Comparison of ENCODE assay signal across 29 mouse cellular contexts in the genomic region with DNA sequence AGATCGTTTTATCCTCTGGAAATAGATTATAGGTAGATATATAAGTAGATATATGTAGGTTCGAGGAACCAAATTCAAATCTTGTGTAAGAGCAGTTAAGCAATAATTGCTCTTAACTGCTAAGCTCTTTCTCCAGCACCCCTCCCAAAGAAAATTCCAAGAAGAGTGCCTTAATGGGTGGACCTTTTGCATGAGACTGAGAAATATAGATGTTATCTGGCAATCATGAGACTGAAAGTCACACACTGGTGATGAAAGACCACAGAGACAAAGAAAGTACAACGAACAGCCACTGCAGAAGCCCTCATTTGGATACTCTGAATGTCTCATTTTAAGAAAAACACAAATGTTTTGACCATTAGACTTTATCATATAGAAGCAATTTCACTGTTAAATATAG. TPM values are rescaled to one million over a fixed set of nuclear protein-coding genes. Genes with fewer than 3 reads are reported as not detected.
DNase-seq lines count a peak whose midpoint lies in the region; ATAC-seq and TF ChIP-seq lines count a peak whose summit lies in the region.
"Had no signal": no experiment of that assay in that cellular context is flagged by ENCODE, and none has a peak within 500 bp of the region (broad histone marks: within the 10 kb centered on the region; RNA-seq: fewer than 3 reads in every experiment).

No protein-coding gene starts in this region.

- TF ChIP-seq CTCF in layer of hippocampus, adult 2 months (conservative IDR thresholded peaks at IDR 0.05): no peak
- no peak for TF ChIP-seq CTCF in bone marrow macrophage, adult 2 months (IDR thresholded peaks at IDR 0.05; ENCODE audit: low read depth, low read length)
- TF ChIP-seq CTCF in thymus, adult 2 months (IDR thresholded peaks at IDR 0.05; ENCODE audit: borderline replicate concordance, control insufficient read depth, extremely low read depth, insufficient read depth, low read length, poor library complexity): no peak

- DNase-seq in layer of hippocampus, adult 2 months (ENCODE audit: low spot score in 2 of 2): no peak
- DNase-seq in layer of hippocampus, postnatal 14 days (ENCODE audit: low spot score in 2 of 2): no peak
- peak; percentile 50 for DNase-seq in NIH3T3 (ENCODE audit: low read depth)
- DNase-seq in thymus, adult 2 months: no peak
- no peak for DNase-seq in ovary, postnatal 36 days (ENCODE audit: low spot score)
- DNase-seq: adrenal gland, postnatal 14 days; cerebellum, adult 11-12 months; cerebellum, adult 9-11 months; forebrain, postnatal 0 days; gastrocnemius, postnatal 10 days; heart, postnatal 36 days; kidney, adult 8-10 months; kidney, postnatal 4 days; liver, embryonic 13.5 days; lung, adult 2 months had no signal

- H3K36me3 ChIP-seq in thymus, adult 2 months (ENCODE audit: control insufficient read depth, insufficient read depth, low read length): no peaks in the 10 kb centered on the region
- H3K36me3 ChIP-seq: forebrain, embryonic 12.5 days; G1E; hindbrain, embryonic 12.5 days; limb, embryonic 10.5 days; limb, embryonic 15.5 days; liver, embryonic 13.5 days; neural tube, embryonic 12.5 days had no signal

- 74% methylated on average over 3 of the region's 3 CpGs for WGBS in thymus, adult 2 months

- TF ChIP-seq POLR2A in bone marrow macrophage, adult 2 months (IDR thresholded peaks at IDR 0.05; ENCODE audit: borderline replicate concordance, low read depth, low read length): no peak
- no peak for TF ChIP-seq POLR2A in thymus, adult 2 months (IDR thresholded peaks at IDR 0.05; ENCODE audit: control insufficient read depth, extremely low read depth, insufficient read depth, low read length, poor library complexity)

- H3K27me3 ChIP-seq in thymus, adult 2 months (ENCODE audit: control insufficient read depth, insufficient read depth, low read length): no peaks in the 10 kb centered on the region
- H3K27me3 ChIP-seq: forebrain, embryonic 12.5 days; hindbrain, embryonic 12.5 days; limb, embryonic 15.5 days; liver, embryonic 13.5 days; neural tube, embryonic 12.5 days; Patski had no signal

- no peak overlapping the region for H3K4me3 ChIP-seq in layer of hippocampus, adult 2 months
- no peak overlapping the region for H3K4me3 ChIP-seq in bone marrow macrophage, adult 2 months (ENCODE audit: insufficient read depth, low read length)
- no peak overlapping the region for H3K4me3 ChIP-seq in thymus, adult 2 months (ENCODE audit: control insufficient read depth, insufficient read depth, low read length)
- H3K4me3 ChIP-seq: erythroblast, embryonic 14.5 days; forebrain, embryonic 12.5 days; hindbrain, embryonic 12.5 days; limb, embryonic 10.5 days; limb, embryonic 15.5 days; liver, embryonic 13.5 days; neural tube, embryonic 12.5 days had no signal

- H3K27ac ChIP-seq in layer of hippocampus, adult 2 months: peak overlapping the region; percentile 36; the same call in 1 of the 2 replicates
- peak overlapping the region; percentile 76 for H3K27ac ChIP-seq in bone marrow macrophage, adult 2 months (ENCODE audit: insufficient read depth, low read depth, low read length)
- no peak overlapping the region for H3K27ac ChIP-seq in thymus, adult 2 months (ENCODE audit: control insufficient read depth, insufficient read depth, low read length)
- H3K27ac ChIP-seq: forebrain, embryonic 12.5 days; hindbrain, embryonic 12.5 days; hindbrain, postnatal 0 days; kidney, postnatal 0 days; limb, embryonic 10.5 days; limb, embryonic 15.5 days; liver, embryonic 13.5 days; neural tube, embryonic 12.5 days had no signal

- H3K4me1 ChIP-seq in bone marrow macrophage, adult 2 months (ENCODE audit: control insufficient read depth, insufficient read depth, low read length): peaks cover 42% of the 10 kb centered on the region
- no peaks in the 10 kb centered on the region for H3K4me1 ChIP-seq in thymus, adult 2 months (replicated peaks; ENCODE audit: control insufficient read depth, insufficient read depth, low read length)
- H3K4me1 ChIP-seq: forebrain, embryonic 12.5 days; hindbrain, embryonic 12.5 days; limb, embryonic 15.5 days; liver, embryonic 13.5 days; neural tube, embryonic 12.5 days had no signal

- ATAC-seq in megakaryocyte, adult 5-6 weeks (ENCODE audit: poor library complexity, severe bottlenecking): peak; percentile 40; the same call in 1 of the 2 replicates
- ATAC-seq: hindbrain, postnatal 0 days; intestine, embryonic 16.5 days; midbrain, embryonic 16.5 days; Patski had no signal

RNA-seq across cellular contexts. Expression of gene Cd93, which starts 14.8 kb away (rescaled TPM):
- total RNA-seq in layer of hippocampus, adult 2 months (2021): 1 to 10 TPM; 3.2 to 5.1 TPM
- total RNA-seq in layer of hippocampus, postnatal 14 days (2021): 10 to 100 TPM; 11.8 to 13.5 TPM
- 338 and 370 TPM in 2 replicates for polyA plus RNA-seq in bone marrow macrophage, adult 2 months (2012; ENCODE audit: insufficient read depth, insufficient read length, missing spikeins)
- 48.5 and 49.1 TPM in 2 replicates for total RNA-seq in megakaryocyte, adult 5-6 weeks (2015)
- total RNA-seq in megakaryocyte, adult 5-6 weeks (2017): 61.8 and 65.4 TPM in 2 replicates
- polyA plus RNA-seq in thymus, adult 2 months (2012; rRNA removed): 3.3 and 3.6 TPM in 2 replicates

RNA-seq across cellular contexts. Expression of gene Thbd, which starts 20.5 kb away (rescaled TPM):
- 1 to 10 TPM; 5.3 to 6.9 TPM for total RNA-seq in layer of hippocampus, adult 2 months (2021)
- 1 to 10 TPM; 3.3 to 4.3 TPM for total RNA-seq in layer of hippocampus, postnatal 14 days (2021)
- polyA plus RNA-seq in bone marrow macrophage, adult 2 months (2012; ENCODE audit: insufficient read depth, insufficient read length, missing spikeins): 8.2 and 8.3 TPM in 2 replicates
- 31.0 and 33.5 TPM in 2 replicates for total RNA-seq in megakaryocyte, adult 5-6 weeks (2015)
- total RNA-seq in megakaryocyte, adult 5-6 weeks (2017): 31.1 and 31.3 TPM in 2 replicates
- 9.2 and 13.1 TPM in 2 replicates for polyA plus RNA-seq in thymus, adult 2 months (2012; rRNA removed)
- total RNA-seq: G1E had no signal
- polyA plus RNA-seq: erythroblast, embryonic 14.5 days; G1E; Patski had no signal

RNA-seq across cellular contexts. Expression of gene Sstr4, which starts 33.4 kb away (rescaled TPM):
- 10 to 100 TPM; 75.5 TPM for total RNA-seq in layer of hippocampus, adult 2 months (2021)
- 10 to 100 TPM; 60.6 to 67.4 TPM for total RNA-seq in layer of hippocampus, postnatal 14 days (2021)
- not detected in 2 replicates for polyA plus RNA-seq in bone marrow macrophage, adult 2 months (2012; ENCODE audit: insufficient read depth, insufficient read length, missing spikeins)
- total RNA-seq in megakaryocyte, adult 5-6 weeks (2015): 0.80 TPM in 1 of 2 replicates, not detected in the other
- 1.5 TPM in 1 of 2 replicates, not detected in the other for total RNA-seq in megakaryocyte, adult 5-6 weeks (2017)
- 0.26 and 0.34 TPM in 2 replicates for polyA plus RNA-seq in thymus, adult 2 months (2012; rRNA removed)
- total RNA-seq: G1E had no signal
- polyA plus RNA-seq: erythroblast, embryonic 14.5 days; G1E; liver, embryonic 13.5 days; Patski had no signal

Comparison
In these comparisons a context has a peak if more than half of its experiments do, and no peak if none do; other contexts are left out.
1. RNA of gene Thbd, which starts 20.5 kb away (total RNA-seq): 31.0 to 33.5 TPM in megakaryocyte, adult 5-6 weeks; 5.3 to 6.9 TPM in layer of hippocampus, adult 2 months and 3.3 to 4.3 TPM in layer of hippocampus, postnatal 14 days; every median in the first group is over 4 times any median in the second.
2. RNA of gene Sstr4, which starts 33.4 kb away (total RNA-seq): 75.5 TPM in layer of hippocampus, adult 2 months and 60.6 to 67.4 TPM in layer of hippocampus, postnatal 14 days; 0.80 to 1.5 TPM in megakaryocyte, adult 5-6 weeks; every median in the first group is over 10 times any median in the second.